Mouse (Mus musculus): ENCODE data around the gene Flywch2. TPM values are rescaled to one million over a fixed set of nuclear protein-coding genes. Genes with fewer than 3 reads are reported as not detected.
"Not testable (repeated sequence)": the region's sequence is repeated elsewhere in the genome, so short reads cannot be mapped to it uniquely, and the experiment has no call there.

Gene Flywch2
- polyA plus RNA-seq, 1 experiment from 2014 or later: 34.3 TPM

GRCm38 (mm10) chr17:23788973-23789372 is 3.1 kb upstream of the Flywch2 start:
- Histone ChIP-seq H3K4me2 (no peak overlapping the region), H3K4me1 (peaks cover 25% of the 10 kb centered on the region), H3K9me3 (replicated peaks) (no peaks in the 10 kb centered on the region), H3K4me3 (no peak overlapping the region), H3K27me3 (no peaks in the 10 kb centered on the region), H3K27ac (no peak overlapping the region), H3K36me3 (ENCODE audit: poor library complexity, severe bottlenecking) (no peaks in the 10 kb centered on the region), H3K9ac (no peak overlapping the region)
- ATAC-seq: no peak
- WGBS: 87% methylated on average over 4 of the region's 4 CpGs

- Histone ChIP-seq H3K9ac (peak overlapping the region; percentile 76), H3K4me1 (peaks cover 25% of the 10 kb centered on the region), H3K27me3 (no peaks in the 10 kb centered on the region), H3K4me3 (peak overlapping the region; percentile 62), H3K4me2 (peak overlapping the region; percentile 79), H3K36me3 (ENCODE audit: poor library complexity, severe bottlenecking) (no peaks in the 10 kb centered on the region), H3K27ac (peak overlapping the region; percentile 49), H3K9me3 (replicated peaks) (no peaks in the 10 kb centered on the region)
- peak; percentile 55 for ATAC-seq
- 15% methylated on average over 13 of the region's 13 CpGs for WGBS
These were observed 640 bp upstream of the Flywch2 start for GRCm38 (mm10) chr17:23786510-23786931.

DNA sequence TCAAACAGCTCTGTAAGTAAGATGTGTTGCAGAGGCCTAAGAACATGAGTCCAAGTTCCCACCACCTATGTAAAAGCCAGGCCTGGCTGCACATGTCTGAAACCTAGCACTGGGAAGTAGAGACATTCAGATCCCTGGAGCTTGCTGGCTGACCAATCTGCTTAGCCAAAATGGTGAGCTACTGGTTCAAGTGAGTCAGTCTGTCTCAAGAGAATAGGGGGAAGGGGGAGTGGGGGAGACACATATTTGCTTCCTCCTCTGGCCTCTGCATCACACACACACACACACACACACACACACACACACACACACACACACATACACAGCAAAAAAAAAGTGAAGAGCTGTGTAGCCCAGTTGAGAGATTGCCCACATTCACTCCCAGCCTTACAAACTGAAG is 2.5 kb downstream of the Flywch2 start:
- Histone ChIP-seq H3K4me3 (no peak overlapping the region), H3K27ac (no peak overlapping the region), H3K4me2 (no peak overlapping the region), H3K4me1 (peaks cover 7% of the 10 kb centered on the region; the same call in 1 of the 2 replicates), H3K9me3 (replicated peaks) (no peaks in the 10 kb centered on the region), H3K27me3 (no peaks in the 10 kb centered on the region), H3K36me3 (ENCODE audit: poor library complexity, severe bottlenecking) (0 out of 2 replicates have a peak, but pooled peaks cover 3% of the 10 kb centered on the region), H3K9ac (no peak overlapping the region)
- no peak for ATAC-seq

GRCm38 (mm10) chr17:23778447-23778846 is 7.4 kb downstream of the Flywch2 start:
- WGBS: 67% methylated on average over 2 of the region's 2 CpGs
- no peak overlapping the region for H3K9ac ChIP-seq

DNA sequence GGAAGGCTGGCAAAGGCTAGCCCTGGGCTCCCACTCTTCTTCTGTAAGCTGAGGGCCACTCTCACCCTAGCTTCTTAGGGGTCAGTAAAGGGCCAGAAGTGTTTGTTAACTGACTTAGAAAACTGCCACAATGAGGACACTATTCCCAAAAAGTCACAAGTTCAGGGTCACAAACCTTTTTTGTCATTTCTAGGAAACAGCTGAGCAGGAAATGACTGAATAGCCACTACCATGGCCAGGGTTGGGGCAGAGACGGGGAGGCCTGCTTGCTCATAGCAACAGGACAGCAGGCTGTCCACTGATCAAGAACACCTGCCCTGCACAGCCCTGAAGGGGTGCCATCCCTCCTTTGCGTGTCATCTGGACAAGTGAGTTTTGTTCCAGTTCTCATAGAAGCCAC is 8.7 kb downstream of the Flywch2 start:
- Histone ChIP-seq H3K4me3 (no peak overlapping the region), H3K9ac (no peak overlapping the region), H3K36me3 (ENCODE audit: poor library complexity, severe bottlenecking) (0 out of 2 replicates have a peak, but pooled peaks cover 3% of the 10 kb centered on the region), H3K4me1 (peaks cover 5% of the 10 kb centered on the region; the same call in 1 of the 2 replicates), H3K4me2 (no peak overlapping the region), H3K27me3 (no peaks in the 10 kb centered on the region), H3K27ac (no peak overlapping the region), H3K9me3 (replicated peaks) (no peaks in the 10 kb centered on the region)
- no peak for ATAC-seq
- 91% methylated on average over 2 of the region's 2 CpGs for WGBS

More at GRCm38 (mm10) chr17:23778447-23778846, 7.4 kb downstream of the Flywch2 start:
- Histone ChIP-seq H3K9me3 (replicated peaks) (no peaks in the 10 kb centered on the region), H3K4me1 (0 out of 2 replicates have a peak, but pooled peaks cover 5% of the 10 kb centered on the region), H3K4me3 (no peak overlapping the region), H3K27me3 (no peaks in the 10 kb centered on the region), H3K27ac (no peak overlapping the region), H3K36me3 (ENCODE audit: poor library complexity, severe bottlenecking) (0 out of 2 replicates have a peak, but pooled peaks cover 3% of the 10 kb centered on the region), H3K4me2 (no peak overlapping the region)
- no peak for ATAC-seq

- 0 out of 2 replicates have a peak, but pooled peaks cover 3% of the 10 kb centered on the region for H3K36me3 ChIP-seq (ENCODE audit: poor library complexity, severe bottlenecking)
- no peak overlapping the region for H3K4me3 ChIP-seq
- H3K27me3 ChIP-seq: no peaks in the 10 kb centered on the region
- no peak for ATAC-seq
- H3K9me3 ChIP-seq (replicated peaks): no peaks in the 10 kb centered on the region
- H3K27ac ChIP-seq: no peak overlapping the region
- peaks cover 9% of the 10 kb centered on the region; the same call in 1 of the 2 replicates for H3K4me1 ChIP-seq
- H3K9ac ChIP-seq: no peak overlapping the region
- no peak overlapping the region for H3K4me2 ChIP-seq
- 84% methylated on average over 10 of the region's 10 CpGs for WGBS
These were observed 9.7 kb downstream of the Flywch2 start for GRCm38 (mm10) chr17:23776216-23776615.

GRCm38 (mm10) chr17:23774090-23774489 is 11.8 kb downstream of the Flywch2 start:
- Histone ChIP-seq H3K4me3 (no peak overlapping the region), H3K36me3 (ENCODE audit: poor library complexity, severe bottlenecking) (peaks cover under 1% of the 10 kb centered on the region), H3K4me1 (peaks cover 24% of the 10 kb centered on the region), H3K27ac (no peak overlapping the region), H3K27me3 (no peaks in the 10 kb centered on the region), H3K9ac (no peak overlapping the region), H3K9me3 (replicated peaks) (no peaks in the 10 kb centered on the region), H3K4me2 (no peak overlapping the region)
- 7% methylated on average over 12 of the region's 12 CpGs for WGBS
- no peak for ATAC-seq

DNA sequence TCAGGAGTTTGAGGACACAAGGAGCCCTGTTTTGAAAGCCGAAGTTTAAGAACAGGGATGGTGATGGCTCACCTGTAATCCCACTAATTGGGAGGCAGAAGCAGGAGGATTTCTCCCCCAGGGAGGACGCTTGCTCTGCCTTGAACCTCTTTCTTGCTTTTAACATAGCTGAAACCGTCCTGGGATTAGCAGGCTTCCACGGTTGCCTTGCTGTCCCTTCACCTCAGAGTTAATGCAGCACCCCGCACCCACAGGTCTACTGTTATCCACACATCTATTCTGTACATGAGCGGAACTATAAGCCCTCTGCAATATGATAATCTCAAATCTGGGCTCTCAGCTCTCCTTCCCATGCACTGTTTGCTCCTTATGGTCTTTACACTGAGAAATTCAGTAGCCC is 12.2 kb downstream of the Flywch2 start:
- Histone ChIP-seq H3K36me3 (ENCODE audit: poor library complexity, severe bottlenecking) (peaks cover 4% of the 10 kb centered on the region), H3K4me2 (no peak overlapping the region), H3K4me1 (peaks cover 27% of the 10 kb centered on the region), H3K9ac (no peak overlapping the region), H3K9me3 (replicated peaks) (no peaks in the 10 kb centered on the region), H3K4me3 (no peak overlapping the region), H3K27me3 (no peaks in the 10 kb centered on the region), H3K27ac (no peak overlapping the region)
- WGBS: 77% methylated on average over 6 of the region's 6 CpGs
- ATAC-seq: no peak

- H3K27me3 ChIP-seq; H3K27ac ChIP-seq; ATAC-seq; H3K9me3 ChIP-seq (replicated peaks): not testable (repeated sequence)
- Histone ChIP-seq H3K4me2 (peak overlapping the region; percentile 71), H3K9ac (peak overlapping the region; percentile 30; the same call in 1 of the 2 replicates), H3K36me3 (ENCODE audit: poor library complexity, severe bottlenecking) (peaks cover 11% of the 10 kb centered on the region), H3K4me3 (peak overlapping the region; percentile 93), H3K4me1 (peaks cover 27% of the 10 kb centered on the region)
- WGBS: 75% methylated on average over 2 of the region's 2 CpGs
These were observed 13.7 kb downstream of the Flywch2 start for GRCm38 (mm10) chr17:23772219-23772556.

DNA sequence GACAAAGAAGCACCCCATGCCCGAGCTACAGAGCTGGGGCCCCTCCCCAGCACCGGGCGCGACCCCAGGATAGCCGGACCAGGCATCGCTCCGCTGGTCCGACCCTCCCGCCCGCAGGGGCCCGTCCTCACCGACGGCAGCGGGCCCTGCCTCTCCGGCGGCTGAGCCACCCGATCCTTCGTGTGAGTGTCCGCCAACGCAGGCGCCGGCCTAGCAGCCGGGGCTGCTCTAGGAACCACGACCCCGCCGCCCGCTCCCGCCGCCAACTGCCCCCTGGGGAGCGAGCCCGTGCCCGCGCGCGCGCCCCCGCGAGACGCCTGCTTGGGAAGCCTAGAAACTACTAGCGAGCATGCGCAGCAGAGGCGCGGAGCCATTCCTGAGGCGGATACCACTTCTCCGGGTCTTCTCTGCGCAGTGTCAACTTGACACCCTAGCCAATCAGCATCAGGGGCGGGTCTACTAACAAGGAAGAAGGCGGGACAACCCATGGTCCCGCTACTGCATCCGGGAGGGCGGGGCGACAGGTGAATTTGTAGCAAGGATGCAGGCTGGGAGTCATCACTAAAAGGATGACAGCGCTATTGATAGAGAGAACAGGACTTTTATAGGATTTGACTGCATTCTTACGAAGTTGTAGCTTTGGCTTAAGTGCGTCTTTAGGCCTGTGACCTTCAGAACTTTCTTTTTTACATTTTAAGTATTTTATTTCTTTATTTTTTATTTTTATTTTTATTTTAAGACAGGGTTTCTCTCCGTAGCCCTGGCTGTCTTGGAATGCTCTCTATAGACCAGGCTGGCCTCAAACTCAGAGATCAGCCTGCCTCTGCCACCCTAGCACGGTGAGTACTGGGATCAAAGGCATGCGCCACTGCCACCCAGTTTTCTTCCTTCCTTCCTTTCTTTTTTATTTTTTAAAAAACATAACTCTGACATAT is 14.3 kb downstream of the Flywch2 start, which contains the start of gene Flywch1:
Gene Flywch1 (minus strand): TSS at position 319 of the 935 bp plus-strand sequence.
- Histone ChIP-seq H3K9ac (peak within 1 kb of the TSS; percentile 98), H3K36me3 (ENCODE audit: poor library complexity, severe bottlenecking) (peaks cover 12% of the 10 kb centered on the region), H3K4me3 (peak within 1 kb of the TSS; percentile 93), H3K4me1 (peaks cover 27% of the 10 kb centered on the region), H3K9me3 (replicated peaks) (no peaks in the 10 kb centered on the region), H3K27me3 (no peaks in the 10 kb centered on the region), H3K4me2 (peak within 1 kb of the TSS; percentile 71), H3K27ac (peak within 1 kb of the TSS; percentile 86)
- peak; percentile 99 for ATAC-seq
- 4% methylated on average over 42 of the region's 58 CpGs for WGBS

DNA sequence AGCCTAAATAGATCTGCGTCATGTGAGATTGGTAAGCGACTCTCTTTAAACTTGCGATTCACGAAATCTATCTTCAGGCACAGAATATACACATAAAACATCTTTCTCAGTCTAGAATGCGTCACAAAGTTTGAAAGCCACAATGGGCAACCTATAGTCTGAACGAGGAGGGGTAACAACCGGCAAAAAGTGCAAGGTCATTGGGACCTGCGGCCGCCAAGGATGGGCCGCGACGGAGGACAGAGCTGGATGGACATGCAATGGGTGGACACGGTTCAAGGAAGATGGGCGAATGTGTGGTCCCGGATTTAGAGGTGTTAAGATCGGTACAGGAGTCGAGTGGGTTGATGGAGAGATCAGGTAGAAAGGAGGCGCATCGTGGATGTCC is 15.0 kb downstream of the Flywch2 start:
- Histone ChIP-seq H3K4me2 (peak overlapping the region; percentile 71), H3K36me3 (ENCODE audit: poor library complexity, severe bottlenecking) (peaks cover 14% of the 10 kb centered on the region), H3K9me3 (replicated peaks) (no peaks in the 10 kb centered on the region), H3K9ac (peak overlapping the region; percentile 98), H3K4me1 (peaks cover 27% of the 10 kb centered on the region), H3K4me3 (peak overlapping the region; percentile 93), H3K27me3 (no peaks in the 10 kb centered on the region), H3K27ac (peak overlapping the region; percentile 86)
- ATAC-seq: no peak
- WGBS: under 1% methylated on average over 19 of the region's 19 CpGs

DNA sequence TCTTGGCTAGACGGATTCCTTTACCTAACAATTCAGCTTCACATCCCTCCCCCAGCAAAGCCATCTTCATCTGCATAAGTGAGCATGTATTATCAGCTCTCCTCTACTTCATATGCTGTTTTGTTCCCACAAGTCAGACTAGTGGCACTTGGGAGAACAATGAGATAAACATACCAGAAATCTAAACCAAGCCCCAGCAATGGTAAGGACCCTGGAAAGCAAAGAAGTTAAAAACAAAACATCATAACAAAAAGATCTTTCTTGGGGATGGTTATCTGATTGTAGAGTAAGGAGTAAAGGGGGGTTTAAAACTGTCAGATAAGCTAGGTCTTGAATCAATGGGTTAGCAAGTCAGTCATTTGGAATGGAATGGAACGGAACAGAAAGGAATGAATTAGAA is 15.4 kb downstream of the Flywch2 start:
- Histone ChIP-seq H3K4me3 (peak overlapping the region; percentile 93), H3K9me3 (replicated peaks) (no peaks in the 10 kb centered on the region), H3K27ac (peak overlapping the region; percentile 20; the same call in 1 of the 2 replicates), H3K9ac (peak overlapping the region; percentile 98), H3K36me3 (ENCODE audit: poor library complexity, severe bottlenecking) (peaks cover 14% of the 10 kb centered on the region), H3K27me3 (no peaks in the 10 kb centered on the region), H3K4me1 (peaks cover 27% of the 10 kb centered on the region), H3K4me2 (peak overlapping the region; percentile 71)
- no peak for ATAC-seq
- 8% methylated on average over 2 of the region's 2 CpGs for WGBS
